Mouse (Mus musculus) heart, postnatal 25 days (tissue): ENCODE results near the gene Zfp385c. TPM values are rescaled to one million over a fixed set of nuclear protein-coding genes. Genes with fewer than 3 reads are reported as not detected.
"Not testable (repeated sequence)": the region's sequence is repeated elsewhere in the genome, so short reads cannot be mapped to it uniquely, and the experiment has no call there.

ENCODE experiments used
- DNase-seq: peaks from one replicate; pipeline ENCODE4 v3.0.0; 2022; ENCODE audit warnings: low spot score
- intact Hi-C: fragments of 180-260 bp; cut with DNase I; formaldehyde crosslinking; loops from one replicate; pipeline ENCODE4 v1.15.1; 2025
- total RNA-seq, 2 experiments: library from RNA; stranded (reverse); gene quantifications; 2 replicates each; pipeline ENCODE4 v1.2.3; 2021

The Zfp385c gene
- total RNA-seq, 2 experiments from 2014 or later = 0.31 to 0.47 TPM

- intact Hi-C loops = no loop called here
- no peak for DNase-seq
These were observed 46.0 kb downstream of the Zfp385c start for GRCm38 (mm10) chr11:100646265-100646664.

GRCm38 (mm10) chr11:100643612-100644575, 48.4 kb downstream of the Zfp385c start:
- intact Hi-C loops = no loop called here
- no peak for DNase-seq

DNA sequence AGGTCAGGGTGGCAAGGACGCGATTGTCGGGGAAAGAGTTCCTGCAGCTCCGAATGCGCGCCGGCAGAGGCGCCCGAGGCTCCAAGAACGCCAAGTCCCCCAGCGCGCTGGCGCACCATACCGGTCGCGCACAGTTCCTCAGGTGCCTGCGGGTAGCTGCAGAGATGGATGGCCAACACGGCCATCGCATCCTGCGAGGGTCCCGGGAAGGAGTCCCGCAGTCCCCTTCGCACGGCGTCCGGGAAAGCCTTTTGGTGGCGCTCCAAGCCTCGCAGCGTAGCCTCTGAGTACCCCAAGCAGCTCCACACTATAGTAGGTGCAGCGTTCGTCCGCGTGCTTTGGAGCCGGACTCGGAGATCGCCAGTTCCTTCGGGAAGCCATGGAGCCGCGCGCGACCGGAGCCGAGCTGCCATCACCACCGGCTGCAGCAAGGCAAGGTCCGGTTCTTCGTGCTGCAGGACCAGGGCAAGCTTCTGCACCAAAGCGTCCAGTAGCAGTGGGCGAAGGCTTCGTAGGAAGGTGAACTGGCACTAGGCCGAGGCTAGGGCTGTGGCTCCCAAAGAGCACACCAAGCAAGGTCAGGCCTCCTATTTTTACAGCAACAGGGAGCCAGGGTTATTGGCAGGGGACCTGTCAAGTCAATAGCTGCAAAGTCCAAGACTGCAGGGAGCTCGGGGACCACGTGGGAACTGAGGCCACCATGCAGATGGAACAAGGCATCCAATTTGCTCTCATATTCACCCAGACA, 51.9 kb downstream of the Zfp385c start:
- no peak for DNase-seq
- intact Hi-C loops = no loop called here

DNA sequence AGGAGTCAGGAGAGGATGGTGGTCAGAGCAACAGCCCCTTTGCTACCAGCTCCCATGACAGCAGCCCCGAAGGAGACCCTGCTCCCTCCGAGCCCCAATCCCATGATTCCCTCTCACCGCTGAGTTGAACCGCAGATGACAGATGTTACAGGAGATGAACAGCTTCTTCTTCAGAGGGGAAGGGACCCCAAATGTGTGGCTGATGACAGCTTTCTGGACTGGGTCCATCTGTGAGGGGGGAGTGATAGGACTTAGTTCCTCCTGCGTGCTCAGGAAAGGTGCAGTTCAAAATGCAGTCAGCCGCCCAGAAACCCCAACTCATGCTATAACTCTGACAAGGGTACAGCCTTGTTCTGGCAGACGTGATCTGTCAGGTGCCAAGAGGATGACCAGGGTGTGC, 57.7 kb downstream of the Zfp385c start:
- no peak for DNase-seq

GRCm38 (mm10) chr11:100628862-100629352, 63.3 kb downstream of the Zfp385c start:
- intact Hi-C loops = no loop called here
- DNase-seq = no peak

More for the DNA sequence above, 57.7 kb downstream of the Zfp385c start:
- intact Hi-C loops = no loop called here

DNA sequence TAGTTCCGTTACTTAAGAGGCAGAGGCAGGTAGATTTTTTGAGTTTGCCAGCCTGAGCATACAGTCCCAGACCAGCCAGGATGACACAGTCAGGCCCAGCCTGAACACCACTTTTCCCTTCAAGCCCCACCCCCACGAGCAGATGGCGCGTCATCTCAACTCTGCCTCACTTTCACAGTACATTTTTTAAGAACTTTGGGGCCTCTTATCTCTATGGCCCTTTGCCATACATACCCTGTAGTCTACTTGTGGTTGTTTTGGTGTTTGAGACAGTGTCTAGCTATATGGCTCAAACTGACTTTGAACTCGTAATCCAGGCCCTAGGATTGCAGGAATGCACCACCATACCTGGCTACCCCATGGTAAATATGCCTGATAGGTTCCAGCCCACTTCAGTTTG, 64.2 kb downstream of the Zfp385c start:
- intact Hi-C loops = no loop called here
- DNase-seq = no peak

- peak; percentile 33 for DNase-seq
- intact Hi-C loops = loop anchor here (1.0 to 2.0 kb wide), 2 partner anchors 69 to 76 kb away; no protein-coding TSS in a partner anchor
These were observed 65.5 kb downstream of the Zfp385c start for GRCm38 (mm10) chr11:100626701-100627195.

DNA sequence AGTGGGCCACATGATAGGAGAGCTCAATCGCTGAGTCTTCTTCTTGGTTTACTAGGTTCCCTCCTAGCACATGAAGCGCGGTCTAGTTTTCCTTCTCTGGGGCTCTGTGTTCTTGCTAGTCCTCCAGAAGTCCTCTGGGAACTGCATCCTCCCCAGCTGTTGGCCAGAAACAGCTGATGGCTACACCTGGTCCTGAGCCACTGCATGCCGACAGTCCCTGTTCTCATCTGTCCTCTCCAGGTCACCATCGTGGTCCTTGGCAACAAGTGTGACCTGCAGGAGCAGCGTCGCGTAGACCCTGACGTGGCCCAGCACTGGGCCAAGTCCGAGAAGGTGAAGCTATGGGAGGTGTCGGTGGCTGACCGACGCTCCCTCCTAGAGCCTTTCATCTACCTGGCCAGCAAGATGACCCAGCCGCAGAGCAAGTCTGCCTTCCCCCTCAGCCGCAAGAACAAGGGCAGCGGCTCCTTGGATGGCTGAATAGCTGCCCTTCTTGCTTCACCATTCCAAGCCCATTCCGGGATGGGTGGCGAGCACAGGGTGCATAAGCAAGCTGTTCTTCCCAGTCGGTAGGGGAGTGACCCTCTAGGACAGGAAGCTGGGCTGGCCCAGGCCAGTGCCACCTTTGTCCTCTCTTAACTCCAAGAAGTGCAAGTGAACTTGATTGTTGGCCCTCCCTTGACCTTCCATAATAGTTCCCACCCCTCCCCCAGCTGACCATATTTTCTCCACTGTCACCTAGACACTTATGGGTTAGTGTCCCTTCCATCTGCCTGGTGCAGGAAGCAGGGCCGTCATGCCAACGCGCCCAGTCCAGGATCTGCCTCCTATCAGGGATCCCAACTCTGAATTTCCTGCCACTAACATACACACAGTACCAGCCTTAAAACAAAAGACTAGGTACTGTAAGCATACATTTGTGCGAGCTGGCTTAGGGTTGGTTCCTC, 66.2 kb downstream of the Zfp385c start:
- intact Hi-C loops = loop anchor here (2.0 kb wide), 1 partner anchor 77 kb away; no protein-coding TSS in a partner anchor
- DNase-seq = no peak

GRCm38 (mm10) chr11:100623867-100624266, 68.4 kb downstream of the Zfp385c start:
- intact Hi-C loops = loop anchor here (5.0 kb wide), 1 partner anchor 52 kb away; the partner anchor contains the start of gene Cnp
- no peak for DNase-seq

DNA sequence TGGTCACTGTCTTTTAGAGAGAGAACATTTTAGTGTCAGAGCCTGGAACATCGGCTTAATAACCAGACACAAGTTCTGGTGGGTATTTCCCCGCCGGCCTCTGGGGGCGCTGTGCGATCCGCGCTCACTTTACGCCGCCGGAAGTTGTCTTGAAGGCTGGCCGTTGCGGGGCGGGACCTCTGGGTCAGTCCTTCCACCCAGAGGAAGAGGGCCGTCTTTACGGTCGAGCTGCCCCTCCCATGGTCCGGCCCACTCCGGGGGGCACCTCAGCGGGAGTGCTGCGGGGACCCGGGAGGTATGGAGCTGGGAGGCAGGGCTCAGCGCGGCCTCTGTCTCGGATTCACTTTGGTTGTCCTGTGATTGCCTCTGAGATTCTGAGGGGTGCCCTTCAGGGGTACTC, 69.5 kb downstream of the Zfp385c start:
- intact Hi-C loops = loop anchor here (5.0 kb wide), 1 partner anchor 50 kb away; the partner anchor contains the start of gene Cnp
- DNase-seq = peak; percentile 92

- DNase-seq = no peak
- intact Hi-C loops = loop anchor here (5.0 kb wide), 1 partner anchor 48 kb away; the partner anchor contains the start of gene Cnp
These were observed 72.3 kb downstream of the Zfp385c start, which contains the start of gene Dnajc7 for GRCm38 (mm10) chr11:100619982-100620381. Gene Dnajc7 (minus strand): TSS chr11:100620168.

- peak; percentile 91 for DNase-seq
- intact Hi-C loops = no loop called here
These were observed 72.7 kb downstream of the Zfp385c start for GRCm38 (mm10) chr11:100619485-100619975.

- intact Hi-C loops = no loop called here
- no peak for DNase-seq
These were observed 73.3 kb downstream of the Zfp385c start, which contains the start of gene Nkiras2 for GRCm38 (mm10) chr11:100618761-100619484. Gene Nkiras2 (plus strand): TSS chr11:100619244.

DNA sequence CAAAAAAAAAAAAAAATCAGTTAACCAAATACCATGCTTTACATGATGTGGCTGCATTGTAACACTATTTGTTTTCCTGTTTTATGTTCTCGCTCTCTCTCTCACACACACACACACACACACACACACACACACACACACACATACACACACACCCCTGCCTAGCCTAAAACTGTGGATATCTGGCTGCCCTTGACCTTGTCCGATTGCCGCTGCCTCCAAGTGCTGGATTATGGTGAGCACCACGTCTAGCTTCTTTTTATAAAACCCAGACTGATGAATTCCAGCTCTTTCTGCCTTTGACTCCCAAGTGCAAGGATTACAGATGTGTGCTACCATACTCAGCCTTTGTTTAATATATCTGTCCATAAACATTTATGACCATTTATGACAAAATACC, 74.8 kb downstream of the Zfp385c start:
- DNase-seq = no peak
- intact Hi-C loops = no loop called here

GRCm38 (mm10) chr11:100616836-100617235, 75.4 kb downstream of the Zfp385c start:
- DNase-seq, intact Hi-C loops: not testable (repeated sequence)

DNA sequence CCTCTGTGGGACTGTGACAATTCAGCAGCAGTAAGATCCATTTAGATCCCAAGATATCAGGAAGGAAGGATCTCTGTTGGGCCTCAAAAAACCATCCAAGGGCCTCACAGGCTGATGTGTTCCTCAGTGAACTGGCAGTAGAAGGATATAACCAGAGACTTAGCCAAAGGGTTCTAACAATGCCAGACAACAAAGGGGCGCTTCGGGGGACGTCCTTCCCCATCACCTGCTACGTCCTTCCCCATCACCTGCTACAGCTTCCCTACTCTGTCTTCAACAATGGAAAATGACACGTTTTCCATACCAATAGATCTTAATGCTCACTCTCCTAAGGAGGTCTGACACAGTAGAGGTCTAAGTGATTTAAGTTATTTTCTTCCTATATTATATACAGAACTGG, 75.9 kb downstream of the Zfp385c start:
- intact Hi-C loops = no loop called here

DNA sequence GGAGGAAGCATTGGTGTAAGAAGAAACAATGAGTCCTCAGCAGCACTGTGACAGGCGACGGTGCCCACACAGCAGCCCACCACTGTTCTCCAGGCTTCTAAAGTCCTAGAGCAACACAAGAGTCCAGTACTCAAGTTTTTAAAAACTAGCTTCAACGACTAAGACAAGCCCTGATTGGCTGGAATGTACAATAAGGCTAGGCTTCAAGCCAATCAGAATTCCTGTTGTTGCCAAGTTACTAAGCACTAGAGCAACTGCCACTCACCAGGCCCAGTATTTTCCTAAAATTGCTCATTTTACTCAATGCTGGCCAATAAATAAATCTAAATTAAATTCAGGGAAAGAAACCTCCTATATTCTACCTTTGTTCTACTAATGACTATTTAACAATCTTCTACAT, 79.0 kb downstream of the Zfp385c start:
- intact Hi-C loops = no loop called here

More for the DNA sequence above, 75.9 kb downstream of the Zfp385c start:
- no peak for DNase-seq

GRCm38 (mm10) chr11:100611627-100612026, 80.6 kb downstream of the Zfp385c start:
- intact Hi-C loops = no loop called here
- DNase-seq = no peak

More for the DNA sequence above, 79.0 kb downstream of the Zfp385c start:
- DNase-seq = no peak
